Mouse (Mus musculus) thymus, adult 2 months (tissue): ENCODE data around the gene Rhbdd3.

Experiments
- CTCF ChIP-seq: fragments of 200-500 bp; IDR thresholded peaks from 2 replicates; pipeline ENCODE4 v1.5.1; 2012; ENCODE audit warnings: mild to moderate bottlenecking, control low read depth, low read length, moderate library complexity, borderline replicate concordance; ENCODE audit not compliant: control insufficient read depth, poor library complexity, insufficient read depth; ENCODE audit errors: extremely low read depth
- POLR2A ChIP-seq: fragments of 200-500 bp; IDR thresholded peaks from 2 replicates; pipeline ENCODE4 v1.6.1; 2012; ENCODE audit warnings: mild to moderate bottlenecking, low read length, control low read depth, moderate library complexity; ENCODE audit not compliant: control insufficient read depth, poor library complexity, insufficient read depth; ENCODE audit errors: extremely low read depth

- TF ChIP-seq CTCF: peak; percentile 90
- no peak for TF ChIP-seq POLR2A
Observed at GRCm38 (mm10) chr11:5059704-5060156, 39.0 kb upstream of the Rhbdd3 start.
